Mouse (Mus musculus) ES-E14 (cell line): ENCODE measurements around the gene Dph3.

Experiments
- CHD2 ChIP-seq: IDR thresholded peaks from 2 replicates; pipeline ENCODE4 v1.6.1; 2014; ENCODE audit warnings: mild to moderate bottlenecking, low read depth, low read length, inconsistent platforms
- HCFC1 ChIP-seq: IDR thresholded peaks from 2 replicates; pipeline ENCODE4 v1.6.1; 2012; ENCODE audit warnings: low read length, inconsistent platforms, borderline replicate concordance; ENCODE audit not compliant: insufficient read depth
- ZC3H11A ChIP-seq: IDR thresholded peaks from 2 replicates; pipeline ENCODE4 v1.6.1; 2012; ENCODE audit warnings: low read depth, mild to moderate bottlenecking, inconsistent platforms, low read length, borderline replicate concordance

- TF ChIP-seq HCFC1 = no peak
- TF ChIP-seq ZC3H11A = no peak
- TF ChIP-seq CHD2 = no peak
These were observed 10.1 kb upstream of the Dph3 start for GRCm38 (mm10) chr14:32095646-32096045.
